Mouse (Mus musculus) activated CD4-positive, CD25-positive, alpha-beta regulatory T cell (primary cell): ENCODE data around the gene Sv2c. TPM values are rescaled to one million over a fixed set of nuclear protein-coding genes. Genes with fewer than 3 reads are reported as not detected.

Source experiments
- polyA plus RNA-seq, 2 experiments: library from polyadenylated mRNA; unstranded; fragments of 100-300 nt; shearing (Covaris generic); gene quantifications; one replicate each; pipeline ENCODE4 v1.2.1; 2017

Gene Sv2c
- polyA plus RNA-seq: 1 to 10 TPM; 4.4 to 5.8 TPM

GRCm38 (mm10) chr13:96132401-96132816 lies at the start of gene Sv2c:
Gene Sv2c (minus strand): TSS chr13:96132577.

DNA sequence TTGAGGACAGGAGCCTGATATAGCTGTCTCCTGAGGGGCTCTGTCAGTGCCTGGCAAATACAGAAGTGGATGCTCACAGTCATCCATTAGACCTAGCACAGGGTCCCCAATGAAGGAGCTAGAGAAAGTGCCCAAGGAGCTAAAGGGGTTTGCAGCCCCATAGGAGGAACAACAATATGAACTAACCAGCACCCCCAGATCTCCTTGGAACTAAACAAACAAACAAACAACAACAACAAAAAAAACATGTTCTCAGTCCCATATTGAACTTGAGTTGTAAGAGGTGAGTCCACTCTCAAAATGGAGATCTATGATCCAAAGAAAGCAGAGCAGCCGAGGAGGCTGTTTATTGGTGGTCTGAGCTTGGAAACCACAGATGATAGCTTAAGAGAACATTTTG lies 50.6 kb downstream of the Sv2c start, which contains the start of gene Gm17190:
TSS of gene Gm17190 (plus strand) at position 301 of the 400 bp plus-strand sequence.

DNA sequence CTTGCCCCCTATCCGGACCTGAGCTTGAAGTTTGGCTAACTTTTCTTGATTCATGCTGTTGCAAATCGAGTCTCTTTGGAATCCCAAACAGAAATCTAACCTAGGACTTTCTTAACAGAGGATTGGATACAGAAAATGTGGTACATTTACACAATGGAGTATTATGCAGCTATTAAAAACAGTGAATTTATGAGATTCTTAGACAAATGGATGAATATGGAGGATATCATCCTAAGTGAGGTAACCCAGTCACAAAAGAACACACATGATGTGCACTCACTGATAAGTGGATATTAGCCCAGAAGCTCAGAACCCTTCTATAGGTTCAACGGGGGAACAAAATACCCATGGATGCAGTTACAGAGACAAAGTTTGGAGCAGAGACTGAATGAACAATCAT lies 51.1 kb downstream of the Sv2c start, which contains the start of gene Gm20075:
TSS of gene Gm20075 (minus strand) at position 101 of the 400 bp plus-strand sequence.

Other genes with a start within 250 kb of the Sv2c start
- 10 to 100 TPM; 25.9 to 42.2 TPM for gene Iqgap2, start 240.7 kb downstream of the Sv2c start, polyA plus RNA-seq
- gene Gm20075, start 51.2 kb downstream of the Sv2c start, polyA plus RNA-seq: 10 to 100 TPM; 18.6 to 28.7 TPM
- gene Gm17190, start 50.5 kb downstream of the Sv2c start, polyA plus RNA-seq: not detected